Mouse (Mus musculus) kidney, embryonic 16.5 days (tissue): Measurements from ENCODE around the gene C77080. TPM values are rescaled to one million over a fixed set of nuclear protein-coding genes. Genes with fewer than 3 reads are reported as not detected.
A peak's percentile ranks its signal among the peaks of the same experiment; 100 is the strongest.

Source experiments
- ATAC-seq: fragments of 200-750 bp; cut with Nextera tagmentation; 2 replicates; pipeline ENCODE4 v1.8.0; 2017; ENCODE audit warnings: moderate TSS enrichment; ENCODE audit not compliant: low FRiP score, low TSS enrichment
- H3K27ac ChIP-seq: fragments of 300-500 bp; sonication (generic); 2 replicates; pipeline ENCODE4 v1.5.1; 2014; ENCODE audit warnings: low read length
- H3K27me3 ChIP-seq: fragments of 300-500 bp; sonication (generic); 2 replicates; pipeline ENCODE4 v1.6.1; 2014; ENCODE audit warnings: low read length, control low read depth, mixed read lengths; ENCODE audit not compliant: insufficient read depth
- H3K36me3 ChIP-seq: fragments of 300-500 bp; sonication (generic); 2 replicates; pipeline ENCODE4 v1.6.1; 2014; ENCODE audit warnings: low read length, control low read depth, mixed read lengths; ENCODE audit not compliant: insufficient read depth
- H3K4me1 ChIP-seq: fragments of 300-500 bp; sonication (generic); 2 replicates; pipeline ENCODE4 v1.6.1; 2014; ENCODE audit warnings: low read length, control low read depth, mixed read lengths; ENCODE audit not compliant: insufficient read depth
- H3K4me2 ChIP-seq: fragments of 300-500 bp; sonication (generic); replicated peaks from 2 replicates; pipeline ENCODE4 v1.6.1; 2014; ENCODE audit warnings: low read depth, low read length
- H3K4me3 ChIP-seq: fragments of 300-500 bp; sonication (generic); 2 replicates; pipeline ENCODE4 v1.5.1; 2014; ENCODE audit warnings: mild to moderate bottlenecking, low read length
- H3K9ac ChIP-seq: fragments of 300-500 bp; sonication (generic); replicated peaks from 2 replicates; pipeline ENCODE4 v1.6.1; 2014; ENCODE audit warnings: low read length
- H3K9me3 ChIP-seq: fragments of 300-500 bp; sonication (generic); 2 replicates; pipeline ENCODE4 v1.6.1; 2016; ENCODE audit warnings: low read length, control low read depth
- WGBS: fragments of 180-500 bp; shearing (Covaris S2); extraction: QIAGEN DNeasy Blood & Tissue Kit; methylation state at CpG from one replicate; pipeline ENCODE4 v1.1.7; 2014; 5-methylcytosine and 5-hydroxymethylcytosine counted together
- polyA plus RNA-seq: library from polyadenylated mRNA; unstranded; fragments of >200 nt; fragmentation: Nextera tagmentation; extraction: Ambion mirVana; gene quantifications from 2 replicates; pipeline ENCODE4 v1.2.1, GENCODE M21; 2015

The C77080 gene
- polyA plus RNA-seq, 1 experiment from 2014 or later: 10.4 TPM

GRCm38 (mm10) chr4:129276453-129276865 is 15.3 kb upstream of the C77080 start:
- Histone ChIP-seq H3K4me1 (0 out of 2 replicates have a peak, but pooled peaks cover 3% of the 10 kb centered on the region), H3K4me3 (no peak overlapping the region), H3K9ac (no peak overlapping the region), H3K27me3 (no peaks in the 10 kb centered on the region), H3K36me3 (no peaks in the 10 kb centered on the region), H3K4me2 (0 out of 2 replicates have a peak overlapping the region, but pooled peaks have one; percentile 2), H3K27ac (no peak overlapping the region), H3K9me3 (no peaks in the 10 kb centered on the region)
- ATAC-seq: peak; percentile 64; the same call in 1 of the 2 replicates
- under 1% methylated on average over 18 of the region's 18 CpGs for WGBS

- 0 out of 2 replicates have a peak overlapping the region, but pooled peaks have one; percentile 28 for H3K4me2 ChIP-seq
- H3K9ac ChIP-seq: no peak overlapping the region; the same call in 1 of the 2 replicates
- H3K27ac ChIP-seq: peak overlapping the region; percentile 62; the same call in 1 of the 2 replicates
Observed at GRCm38 (mm10) chr4:129272756-129273046, 11.5 kb upstream of the C77080 start.

GRCm38 (mm10) chr4:129271991-129272755 is 11.0 kb upstream of the C77080 start:
- Histone ChIP-seq H3K9ac (peak overlapping the region; percentile 2; the same call in 1 of the 2 replicates), H3K4me3 (peak overlapping the region; percentile 22)
- WGBS: 17% methylated on average over 15 of the region's 15 CpGs

More at GRCm38 (mm10) chr4:129272756-129273046, 11.5 kb upstream of the C77080 start:
- no peaks in the 10 kb centered on the region for H3K9me3 ChIP-seq
- ATAC-seq: peak; percentile 41
- 43% methylated on average over 5 of the region's 5 CpGs for WGBS
- H3K36me3 ChIP-seq: no peaks in the 10 kb centered on the region
- no peak overlapping the region for H3K4me3 ChIP-seq
- no peaks in the 10 kb centered on the region for H3K27me3 ChIP-seq
- 0 out of 2 replicates have a peak, but pooled peaks cover 6% of the 10 kb centered on the region for H3K4me1 ChIP-seq

GRCm38 (mm10) chr4:129268698-129269097 is 7.5 kb upstream of the C77080 start:
- Histone ChIP-seq H3K4me3 (no peak overlapping the region), H3K27me3 (no peaks in the 10 kb centered on the region), H3K27ac (no peak overlapping the region), H3K9ac (no peak overlapping the region), H3K4me2 (no peak overlapping the region), H3K9me3 (no peaks in the 10 kb centered on the region), H3K36me3 (no peaks in the 10 kb centered on the region), H3K4me1 (peaks cover 8% of the 10 kb centered on the region)
- ATAC-seq: no peak
- 42% methylated on average over 1 of the region's 1 CpGs for WGBS

More at GRCm38 (mm10) chr4:129271991-129272755, 11.0 kb upstream of the C77080 start:
- Histone ChIP-seq H3K27ac (peak overlapping the region; percentile 62; the same call in 1 of the 2 replicates), H3K4me1 (0 out of 2 replicates have a peak, but pooled peaks cover 6% of the 10 kb centered on the region), H3K4me2 (peak overlapping the region; percentile 28), H3K36me3 (no peaks in the 10 kb centered on the region), H3K9me3 (no peaks in the 10 kb centered on the region), H3K27me3 (no peaks in the 10 kb centered on the region)
- ATAC-seq: peak; percentile 91

GRCm38 (mm10) chr4:129266821-129267220 is 5.6 kb upstream of the C77080 start:
- no peak overlapping the region for H3K27ac ChIP-seq
- ATAC-seq: no peak
- peaks cover 15% of the 10 kb centered on the region for H3K4me1 ChIP-seq
- no peaks in the 10 kb centered on the region for H3K36me3 ChIP-seq
- no peaks in the 10 kb centered on the region for H3K9me3 ChIP-seq
- no peaks in the 10 kb centered on the region for H3K27me3 ChIP-seq
- H3K4me3 ChIP-seq: no peak overlapping the region
- no peak overlapping the region for H3K4me2 ChIP-seq
- no peak overlapping the region for H3K9ac ChIP-seq
- WGBS: 83% methylated on average over 5 of the region's 5 CpGs

GRCm38 (mm10) chr4:129266191-129266590 is 5.0 kb upstream of the C77080 start:
- H3K27me3 ChIP-seq: no peaks in the 10 kb centered on the region
- no peak overlapping the region for H3K4me3 ChIP-seq
- no peaks in the 10 kb centered on the region for H3K36me3 ChIP-seq
- peaks cover 13% of the 10 kb centered on the region for H3K4me1 ChIP-seq
- no peak overlapping the region for H3K9ac ChIP-seq
- H3K4me2 ChIP-seq: no peak overlapping the region
- H3K27ac ChIP-seq: no peak overlapping the region
- 72% methylated on average over 4 of the region's 4 CpGs for WGBS
- no peaks in the 10 kb centered on the region for H3K9me3 ChIP-seq
- no peak for ATAC-seq

- H3K4me1 ChIP-seq: peaks cover 24% of the 10 kb centered on the region
- 18% methylated on average over 19 of the region's 19 CpGs for WGBS
- peak overlapping the region; percentile 14; the same call in 1 of the 2 replicates for H3K4me2 ChIP-seq
- peak; percentile 88 for ATAC-seq
- H3K9me3 ChIP-seq: no peaks in the 10 kb centered on the region
- H3K27ac ChIP-seq: 0 out of 2 replicates have a peak overlapping the region, but pooled peaks have one; percentile 31
- H3K4me3 ChIP-seq: no peak overlapping the region
- no peaks in the 10 kb centered on the region for H3K36me3 ChIP-seq
- H3K27me3 ChIP-seq: no peaks in the 10 kb centered on the region
- H3K9ac ChIP-seq: no peak overlapping the region
Observed at GRCm38 (mm10) chr4:129263225-129264021, 2.2 kb upstream of the C77080 start.

- H3K9ac ChIP-seq: no peak overlapping the region
- H3K4me1 ChIP-seq: peaks cover 36% of the 10 kb centered on the region
- no peaks in the 10 kb centered on the region for H3K9me3 ChIP-seq
- WGBS: 13% methylated on average over 6 of the region's 6 CpGs
- no peak overlapping the region for H3K27ac ChIP-seq
- H3K36me3 ChIP-seq: no peaks in the 10 kb centered on the region
- H3K4me3 ChIP-seq: no peak overlapping the region
- no peak for ATAC-seq
- H3K27me3 ChIP-seq: no peaks in the 10 kb centered on the region
- no peak overlapping the region for H3K4me2 ChIP-seq
Observed at GRCm38 (mm10) chr4:129260678-129261077, 526 bp downstream of the C77080 start.

- peaks cover 36% of the 10 kb centered on the region for H3K4me1 ChIP-seq
- H3K27me3 ChIP-seq: no peaks in the 10 kb centered on the region
- H3K27ac ChIP-seq: no peak overlapping the region
- no peak overlapping the region for H3K4me3 ChIP-seq
- 58% methylated on average over 4 of the region's 4 CpGs for WGBS
- no peak overlapping the region for H3K9ac ChIP-seq
- ATAC-seq: no peak
- no peaks in the 10 kb centered on the region for H3K9me3 ChIP-seq
- H3K36me3 ChIP-seq: no peaks in the 10 kb centered on the region
- no peak overlapping the region for H3K4me2 ChIP-seq
Observed at GRCm38 (mm10) chr4:129259101-129259500, 2.1 kb downstream of the C77080 start.
